Mouse (Mus musculus): Measurements from ENCODE around the gene Rab11fip2. TPM values are rescaled to one million over a fixed set of nuclear protein-coding genes. Genes with fewer than 3 reads are reported as not detected.
A peak's percentile ranks its signal among the peaks of the same experiment; 100 is the strongest.

Gene Rab11fip2
- polyA plus RNA-seq (2015; fragmentation: Nextera tagmentation; extraction: Ambion mirVana) = 4.8 and 5.4 TPM in 2 replicates

GRCm38 (mm10) chr19:59943322-59943871 lies at the start of gene Rab11fip2:
Gene Rab11fip2 (minus strand): TSS chr19:59943654.
- under 1% methylated on average over 51 of the region's 72 CpGs for WGBS
- peaks cover 24% of the 10 kb centered on the region for H3K4me1 ChIP-seq (ENCODE audit: insufficient read depth, low read length)
- H3K36me3 ChIP-seq (ENCODE audit: insufficient read depth, low read length) = no peaks in the 10 kb centered on the region
- peak within 1 kb of the TSS; percentile 98 for H3K9ac ChIP-seq (replicated peaks; ENCODE audit: low read length)
- no peaks in the 10 kb centered on the region for H3K27me3 ChIP-seq (ENCODE audit: insufficient read depth, low read length)
- ATAC-seq (ENCODE audit: low FRiP score, low TSS enrichment) = peak; percentile 98
- peak within 1 kb of the TSS; percentile 94 for H3K27ac ChIP-seq (ENCODE audit: low read length)
- peak within 1 kb of the TSS; percentile 80 for H3K4me3 ChIP-seq (ENCODE audit: low read length)
- peak within 1 kb of the TSS; percentile 79 for H3K4me2 ChIP-seq (replicated peaks; ENCODE audit: low read depth, low read length)
- H3K9me3 ChIP-seq (ENCODE audit: low read length) = no peaks in the 10 kb centered on the region

GRCm38 (mm10) chr19:59981588-59981987 lies 38.1 kb upstream of the Rab11fip2 start:
- Histone ChIP-seq H3K27ac (ENCODE audit: low read length) (no peak overlapping the region), H3K27me3 (ENCODE audit: insufficient read depth, low read length) (no peaks in the 10 kb centered on the region), H3K4me1 (ENCODE audit: insufficient read depth, low read length) (no peaks in the 10 kb centered on the region), H3K36me3 (ENCODE audit: insufficient read depth, low read length) (no peaks in the 10 kb centered on the region), H3K9ac (replicated peaks; ENCODE audit: low read length) (no peak overlapping the region), H3K4me2 (replicated peaks; ENCODE audit: low read depth, low read length) (no peak overlapping the region), H3K9me3 (ENCODE audit: low read length) (no peaks in the 10 kb centered on the region), H3K4me3 (ENCODE audit: low read length) (no peak overlapping the region)
- 94% methylated on average over 1 of the region's 1 CpGs for WGBS
- no peak for ATAC-seq (ENCODE audit: low FRiP score, low TSS enrichment)

DNA sequence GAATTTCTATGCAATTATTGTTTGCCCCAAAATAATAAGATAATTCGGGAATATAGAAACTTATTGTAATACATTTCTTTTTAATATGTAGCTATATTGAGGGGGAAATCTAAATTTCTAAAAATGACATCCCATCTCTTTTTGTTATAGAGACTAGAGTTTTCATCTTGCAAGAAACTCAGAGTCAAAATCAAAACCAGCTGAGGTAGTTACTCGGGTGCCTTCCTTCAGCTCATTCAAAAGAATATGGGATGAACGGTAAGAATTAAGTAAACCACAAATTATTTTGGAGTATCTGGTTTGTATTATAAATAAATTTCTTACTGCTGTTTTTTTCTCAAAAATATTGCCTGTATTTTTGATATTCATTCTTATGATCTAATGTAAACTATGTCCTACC lies 11.5 kb upstream of the Rab11fip2 start:
- no peak overlapping the region for H3K9ac ChIP-seq (replicated peaks; ENCODE audit: low read length)
- H3K9me3 ChIP-seq (ENCODE audit: low read length) = no peaks in the 10 kb centered on the region
- H3K36me3 ChIP-seq (ENCODE audit: insufficient read depth, low read length) = no peaks in the 10 kb centered on the region
- H3K27ac ChIP-seq (ENCODE audit: low read length) = no peak overlapping the region
- no peak for ATAC-seq (ENCODE audit: low FRiP score, low TSS enrichment)
- H3K4me2 ChIP-seq (replicated peaks; ENCODE audit: low read depth, low read length) = no peak overlapping the region
- no peaks in the 10 kb centered on the region for H3K27me3 ChIP-seq (ENCODE audit: insufficient read depth, low read length)
- no peak overlapping the region for H3K4me3 ChIP-seq (ENCODE audit: low read length)
- peaks cover 6% of the 10 kb centered on the region; the same call in 1 of the 2 replicates for H3K4me1 ChIP-seq (ENCODE audit: insufficient read depth, low read length)
- 80% methylated on average over 3 of the region's 3 CpGs for WGBS

DNA sequence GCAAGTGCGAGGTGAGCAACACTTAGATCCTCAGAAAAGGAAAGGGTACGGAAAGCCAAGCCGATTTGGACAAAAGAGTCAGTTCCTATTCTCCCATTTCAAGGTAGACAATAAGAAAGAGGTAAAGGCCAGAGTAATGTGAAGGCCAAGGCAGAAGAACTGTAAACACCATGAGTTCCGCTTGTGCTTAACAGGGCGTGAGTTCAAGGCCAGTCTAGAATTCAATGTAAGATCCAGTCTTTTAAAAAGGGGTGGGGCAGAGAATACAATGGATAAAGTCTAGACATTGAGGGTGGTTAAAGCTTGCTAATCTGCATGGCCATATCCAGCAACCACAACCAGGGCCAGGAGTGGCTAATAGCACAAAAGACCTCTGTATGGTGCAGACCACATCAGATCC lies 6.3 kb upstream of the Rab11fip2 start:
- WGBS = 78% methylated on average over 5 of the region's 5 CpGs
- no peak overlapping the region for H3K4me2 ChIP-seq (replicated peaks; ENCODE audit: low read depth, low read length)
- no peaks in the 10 kb centered on the region for H3K27me3 ChIP-seq (ENCODE audit: insufficient read depth, low read length)
- H3K27ac ChIP-seq (ENCODE audit: low read length) = no peak overlapping the region
- H3K36me3 ChIP-seq (ENCODE audit: insufficient read depth, low read length) = no peaks in the 10 kb centered on the region
- H3K4me1 ChIP-seq (ENCODE audit: insufficient read depth, low read length) = peaks cover 6% of the 10 kb centered on the region; the same call in 1 of the 2 replicates
- no peak for ATAC-seq (ENCODE audit: low FRiP score, low TSS enrichment)
- no peak overlapping the region for H3K9ac ChIP-seq (replicated peaks; ENCODE audit: low read length)
- H3K4me3 ChIP-seq (ENCODE audit: low read length) = no peak overlapping the region
- H3K9me3 ChIP-seq (ENCODE audit: low read length) = no peaks in the 10 kb centered on the region

DNA sequence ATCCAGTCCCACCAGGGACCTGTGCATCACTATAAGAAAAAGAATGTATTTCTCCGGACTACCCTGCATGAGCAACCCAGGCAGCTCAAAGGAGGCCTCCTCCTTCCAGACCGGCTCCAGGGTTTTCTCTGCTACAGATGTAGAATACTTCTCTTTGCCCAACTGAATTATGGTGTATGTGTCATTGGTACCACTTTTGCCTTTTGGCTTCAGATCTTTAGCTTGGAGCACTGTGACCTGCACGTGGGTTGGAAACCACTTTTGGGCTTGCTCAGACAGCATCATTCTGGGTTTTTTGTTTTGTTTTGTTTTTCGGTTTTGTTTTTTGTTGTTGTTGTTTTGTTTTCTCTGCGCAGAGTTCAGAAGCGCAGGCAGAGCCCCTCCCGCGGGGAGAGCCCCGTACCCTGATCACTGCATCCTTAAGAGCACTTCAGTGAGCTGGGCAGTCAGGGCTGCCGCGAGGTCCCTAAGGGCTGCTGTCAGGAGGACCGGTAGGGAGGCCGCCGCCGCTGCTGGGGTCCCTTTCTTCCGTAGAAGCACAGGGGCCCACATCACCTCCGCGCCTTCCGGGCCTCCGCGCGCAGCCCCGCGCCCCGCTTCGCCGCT lies 635 bp downstream of the Rab11fip2 start:
- peak overlapping the region; percentile 98 for H3K9ac ChIP-seq (replicated peaks; ENCODE audit: low read length)
- peak overlapping the region; percentile 80 for H3K4me3 ChIP-seq (ENCODE audit: low read length)
- peak overlapping the region; percentile 94 for H3K27ac ChIP-seq (ENCODE audit: low read length)
- H3K9me3 ChIP-seq (ENCODE audit: low read length) = no peaks in the 10 kb centered on the region
- no peaks in the 10 kb centered on the region for H3K36me3 ChIP-seq (ENCODE audit: insufficient read depth, low read length)
- H3K27me3 ChIP-seq (ENCODE audit: insufficient read depth, low read length) = no peaks in the 10 kb centered on the region
- WGBS = 2% methylated on average over 20 of the region's 27 CpGs
- H3K4me1 ChIP-seq (ENCODE audit: insufficient read depth, low read length) = peaks cover 24% of the 10 kb centered on the region
- peak; percentile 89 for ATAC-seq (ENCODE audit: low FRiP score, low TSS enrichment)
- peak overlapping the region; percentile 79 for H3K4me2 ChIP-seq (replicated peaks; ENCODE audit: low read depth, low read length)

DNA sequence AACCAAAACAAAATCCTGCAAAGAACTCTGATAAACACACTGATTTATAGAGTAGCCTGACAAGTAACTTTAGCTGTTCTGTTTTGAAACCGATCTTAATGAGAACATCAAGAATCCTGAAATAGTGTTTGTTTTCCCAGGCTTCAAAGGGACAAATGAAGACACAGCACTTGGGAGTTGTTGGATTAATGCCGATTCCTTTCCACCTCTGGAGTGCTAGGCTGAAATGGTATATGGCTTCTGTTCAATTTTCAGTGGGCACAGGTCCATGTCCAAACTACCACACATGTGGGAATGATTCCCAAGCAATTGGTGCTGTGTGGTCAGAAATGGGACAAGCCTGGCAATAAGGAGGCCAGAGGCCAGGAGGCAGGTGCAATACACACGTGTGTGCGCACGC lies 3.7 kb downstream of the Rab11fip2 start:
- 53% methylated on average over 5 of the region's 5 CpGs for WGBS
- no peak overlapping the region for H3K4me3 ChIP-seq (ENCODE audit: low read length)

GRCm38 (mm10) chr19:59932085-59932484 lies 11.4 kb downstream of the Rab11fip2 start:
- H3K36me3 ChIP-seq (ENCODE audit: insufficient read depth, low read length) = peaks cover 9% of the 10 kb centered on the region; the same call in 1 of the 2 replicates
- ATAC-seq (ENCODE audit: low FRiP score, low TSS enrichment) = no peak
- H3K9ac ChIP-seq (replicated peaks; ENCODE audit: low read length) = no peak overlapping the region
- H3K9me3 ChIP-seq (ENCODE audit: low read length) = no peaks in the 10 kb centered on the region
- no peak overlapping the region for H3K27ac ChIP-seq (ENCODE audit: low read length)
- H3K27me3 ChIP-seq (ENCODE audit: insufficient read depth, low read length) = no peaks in the 10 kb centered on the region
- H3K4me3 ChIP-seq (ENCODE audit: low read length) = no peak overlapping the region
- no peaks in the 10 kb centered on the region for H3K4me1 ChIP-seq (ENCODE audit: insufficient read depth, low read length)
- WGBS = 96% methylated on average over 10 of the region's 10 CpGs
- H3K4me2 ChIP-seq (replicated peaks; ENCODE audit: low read depth, low read length) = no peak overlapping the region

More for the DNA sequence above, 3.7 kb downstream of the Rab11fip2 start:
- Histone ChIP-seq H3K4me1 (ENCODE audit: insufficient read depth, low read length) (peaks cover 24% of the 10 kb centered on the region), H3K27ac (ENCODE audit: low read length) (no peak overlapping the region), H3K36me3 (ENCODE audit: insufficient read depth, low read length) (0 out of 2 replicates have a peak, but pooled peaks cover 5% of the 10 kb centered on the region), H3K27me3 (ENCODE audit: insufficient read depth, low read length) (no peaks in the 10 kb centered on the region), H3K9me3 (ENCODE audit: low read length) (no peaks in the 10 kb centered on the region), H3K9ac (replicated peaks; ENCODE audit: low read length) (no peak overlapping the region), H3K4me2 (replicated peaks; ENCODE audit: low read depth, low read length) (no peak overlapping the region)
- no peak for ATAC-seq (ENCODE audit: low FRiP score, low TSS enrichment)

DNA sequence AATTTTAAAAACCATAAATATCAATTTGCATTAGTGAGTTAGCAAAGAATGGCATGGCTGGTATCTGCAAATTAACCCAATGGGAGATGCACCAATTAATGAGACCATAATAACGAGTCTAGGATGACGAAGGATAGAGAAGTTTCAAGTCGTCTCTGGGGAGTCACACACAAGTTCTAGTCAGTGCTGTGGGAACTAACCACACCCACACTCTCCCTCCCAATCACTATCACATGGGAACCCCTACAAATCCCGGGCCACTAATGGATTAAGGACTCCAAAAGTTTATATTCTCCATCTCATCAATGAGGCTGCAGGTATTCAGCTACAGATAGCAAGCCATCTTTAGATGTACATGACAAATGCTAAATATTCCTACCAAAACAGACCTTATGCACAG lies 14.8 kb downstream of the Rab11fip2 start:
- Histone ChIP-seq H3K4me2 (replicated peaks; ENCODE audit: low read depth, low read length) (no peak overlapping the region), H3K4me3 (ENCODE audit: low read length) (no peak overlapping the region), H3K27me3 (ENCODE audit: insufficient read depth, low read length) (no peaks in the 10 kb centered on the region), H3K27ac (ENCODE audit: low read length) (no peak overlapping the region), H3K36me3 (ENCODE audit: insufficient read depth, low read length) (peaks cover 4% of the 10 kb centered on the region; the same call in 1 of the 2 replicates), H3K9me3 (ENCODE audit: low read length) (no peaks in the 10 kb centered on the region), H3K4me1 (ENCODE audit: insufficient read depth, low read length) (no peaks in the 10 kb centered on the region), H3K9ac (replicated peaks; ENCODE audit: low read length) (no peak overlapping the region)
- WGBS = 74% methylated on average over 4 of the region's 4 CpGs
- ATAC-seq (ENCODE audit: low FRiP score, low TSS enrichment) = no peak

DNA sequence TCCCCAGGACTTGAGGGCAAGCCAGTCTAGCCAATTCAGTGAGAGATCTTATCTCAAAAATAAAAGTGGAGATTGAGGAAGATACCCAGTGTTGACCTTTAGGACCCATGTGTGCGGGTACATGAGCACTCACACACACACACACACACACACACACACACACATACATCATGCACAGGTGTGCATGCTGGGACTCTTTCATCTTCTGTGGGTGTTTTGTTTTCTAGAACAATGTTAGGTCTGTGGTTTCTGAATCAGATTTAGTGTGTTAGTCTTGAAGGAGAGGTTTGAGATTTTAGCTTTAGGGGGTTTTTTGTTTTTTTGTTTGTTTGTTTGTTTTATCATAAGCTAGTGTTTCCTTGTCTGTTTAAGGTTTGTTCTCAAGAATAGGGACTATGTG lies 17.3 kb downstream of the Rab11fip2 start:
- Histone ChIP-seq H3K4me1 (ENCODE audit: insufficient read depth, low read length) (no peaks in the 10 kb centered on the region), H3K27me3 (ENCODE audit: insufficient read depth, low read length) (no peaks in the 10 kb centered on the region), H3K36me3 (ENCODE audit: insufficient read depth, low read length) (no peaks in the 10 kb centered on the region), H3K27ac (ENCODE audit: low read length) (no peak overlapping the region), H3K4me2 (replicated peaks; ENCODE audit: low read depth, low read length) (no peak overlapping the region), H3K4me3 (ENCODE audit: low read length) (no peak overlapping the region), H3K9me3 (ENCODE audit: low read length) (no peaks in the 10 kb centered on the region), H3K9ac (replicated peaks; ENCODE audit: low read length) (no peak overlapping the region)
- WGBS = 73% methylated on average over 1 of the region's 1 CpGs
- no peak for ATAC-seq (ENCODE audit: low FRiP score, low TSS enrichment)

DNA sequence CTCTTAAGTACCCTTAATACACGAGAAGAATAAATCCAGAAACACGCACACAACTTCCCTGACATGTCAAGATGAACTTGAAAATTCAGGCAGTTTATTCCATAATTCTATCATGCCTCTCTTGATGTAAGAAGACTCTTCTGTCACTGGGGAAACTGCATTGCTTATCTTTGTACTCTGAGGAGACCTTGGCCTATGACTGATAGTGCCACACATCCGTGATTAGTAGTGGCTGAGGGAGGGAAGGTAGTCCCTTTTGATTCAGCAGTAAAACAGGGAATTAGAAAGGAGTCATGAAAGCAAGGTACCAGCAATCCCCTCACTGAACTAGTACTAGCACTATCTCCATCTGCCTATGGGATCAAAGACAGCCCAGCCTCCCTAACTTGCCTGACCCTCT lies 22.6 kb downstream of the Rab11fip2 start:
- Histone ChIP-seq H3K4me3 (ENCODE audit: low read length) (no peak overlapping the region), H3K9ac (replicated peaks; ENCODE audit: low read length) (no peak overlapping the region), H3K36me3 (ENCODE audit: insufficient read depth, low read length) (no peaks in the 10 kb centered on the region), H3K27ac (ENCODE audit: low read length) (no peak overlapping the region), H3K27me3 (ENCODE audit: insufficient read depth, low read length) (no peaks in the 10 kb centered on the region), H3K4me1 (ENCODE audit: insufficient read depth, low read length) (peaks cover 4% of the 10 kb centered on the region; the same call in 1 of the 2 replicates), H3K9me3 (ENCODE audit: low read length) (no peaks in the 10 kb centered on the region), H3K4me2 (replicated peaks; ENCODE audit: low read depth, low read length) (no peak overlapping the region)
- no peak for ATAC-seq (ENCODE audit: low FRiP score, low TSS enrichment)
- 70% methylated on average over 3 of the region's 3 CpGs for WGBS
